Mouse (Mus musculus) thymus, postnatal 36 days (tissue): ENCODE data around the gene Gipc3.
A peak's percentile ranks its signal among the peaks of the same experiment; 100 is the strongest.

ENCODE experiments used
- DNase-seq, 2 experiments: peaks; one replicate each; pipeline ENCODE4 v3.0.0; 2022; ENCODE audit warnings: mixed read lengths in 2 of 2

The Gipc3 gene

DNA sequence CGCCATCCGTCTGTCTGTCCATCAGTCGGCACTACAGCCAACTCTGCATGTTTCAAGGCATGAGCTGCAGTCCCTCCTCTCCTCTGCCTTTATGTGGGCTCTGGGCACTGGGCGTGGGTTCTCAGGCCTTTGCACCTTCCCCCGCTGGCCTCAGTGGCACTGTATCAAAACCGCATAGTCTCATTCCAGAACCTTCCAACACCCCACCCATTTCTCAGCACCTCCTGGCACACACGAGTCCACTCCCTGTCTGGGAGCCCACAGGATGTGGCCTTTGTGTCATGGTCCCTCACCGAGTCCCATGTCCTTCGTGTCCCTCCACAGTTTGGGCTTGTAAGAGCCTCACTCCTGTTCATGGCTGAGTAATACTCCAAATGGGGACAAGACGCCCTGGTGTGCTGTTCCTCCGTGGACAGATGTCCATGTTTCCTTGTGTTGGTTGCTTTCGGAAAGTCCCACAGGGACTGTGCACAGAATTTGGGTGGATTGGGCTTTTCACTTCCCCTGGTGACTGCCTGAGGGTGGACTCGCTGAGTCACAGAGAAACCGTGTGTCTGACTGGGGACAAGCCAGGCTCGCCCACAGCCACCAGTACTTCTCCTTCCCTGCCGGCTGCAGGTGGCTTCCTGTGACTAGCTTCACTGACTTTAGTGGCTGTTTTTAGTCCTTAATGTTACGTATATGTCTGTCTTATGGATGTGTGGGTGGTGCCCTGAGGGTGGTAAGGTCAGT, 44.5 kb downstream of the Gipc3 start:
- peak; percentile 57 to 75 for DNase-seq

DNA sequence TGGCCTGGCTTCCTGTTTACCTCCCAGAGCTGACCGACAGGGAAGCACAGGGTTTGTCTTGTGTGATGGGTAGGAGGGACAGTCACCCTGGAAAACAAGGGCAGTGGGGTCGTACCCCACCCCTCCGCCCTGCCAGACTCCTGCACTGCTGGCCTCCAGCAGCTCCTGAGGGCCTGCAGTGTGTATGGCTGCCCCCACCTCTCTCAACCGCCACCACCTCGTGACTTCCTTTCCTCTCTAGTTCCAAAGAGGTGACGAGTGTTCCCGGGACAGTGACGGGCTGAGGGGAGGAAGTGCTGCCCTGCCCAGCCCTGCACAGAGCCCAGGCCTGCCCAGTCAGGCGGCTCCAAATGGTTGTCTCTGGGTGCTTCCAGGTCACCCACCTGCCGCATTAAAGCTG, 45.2 kb downstream of the Gipc3 start:
- peak; percentile 78 to 85 for DNase-seq

DNA sequence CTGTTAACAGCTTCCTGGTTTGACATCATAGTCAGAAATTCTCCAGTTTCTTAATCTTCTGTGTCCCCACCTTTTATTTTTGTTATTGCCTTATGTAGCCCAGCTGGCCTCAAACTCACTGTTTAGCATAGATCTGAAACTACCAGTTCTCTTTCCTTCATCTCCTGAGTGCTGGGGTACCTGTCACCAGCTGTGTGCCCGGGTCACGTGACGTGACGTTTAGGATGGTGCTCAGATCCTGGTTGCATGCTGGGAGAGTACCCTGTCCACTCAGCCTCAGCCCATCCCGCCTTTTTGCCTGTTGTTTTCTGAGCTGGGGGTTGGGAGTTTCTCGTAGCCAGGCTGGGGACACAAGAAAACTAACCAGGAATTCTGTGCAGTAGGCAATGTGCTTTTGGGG, 45.8 kb downstream of the Gipc3 start:
- peak; percentile 68 to 80 for DNase-seq

DNA sequence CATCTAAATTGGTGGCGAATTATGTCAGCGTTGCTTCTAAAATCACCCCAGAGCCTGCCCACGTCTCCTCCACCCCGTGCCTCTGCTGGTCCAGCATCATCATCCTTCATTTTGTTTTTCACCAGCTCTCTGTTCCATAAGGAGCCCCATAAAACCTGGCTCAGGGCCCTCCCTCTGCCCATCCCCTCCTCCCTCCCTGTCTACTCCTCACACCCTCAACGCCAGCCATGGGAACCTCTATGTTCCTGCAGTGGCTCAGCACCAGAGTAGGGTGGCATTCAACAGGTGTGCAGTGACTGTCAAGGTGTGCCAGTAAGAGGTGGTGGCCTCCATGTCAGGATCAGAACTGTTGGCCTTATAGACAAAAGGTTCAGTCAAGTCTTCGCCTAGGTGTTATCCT, 47.9 kb downstream of the Gipc3 start:
- DNase-seq = no peak

DNA sequence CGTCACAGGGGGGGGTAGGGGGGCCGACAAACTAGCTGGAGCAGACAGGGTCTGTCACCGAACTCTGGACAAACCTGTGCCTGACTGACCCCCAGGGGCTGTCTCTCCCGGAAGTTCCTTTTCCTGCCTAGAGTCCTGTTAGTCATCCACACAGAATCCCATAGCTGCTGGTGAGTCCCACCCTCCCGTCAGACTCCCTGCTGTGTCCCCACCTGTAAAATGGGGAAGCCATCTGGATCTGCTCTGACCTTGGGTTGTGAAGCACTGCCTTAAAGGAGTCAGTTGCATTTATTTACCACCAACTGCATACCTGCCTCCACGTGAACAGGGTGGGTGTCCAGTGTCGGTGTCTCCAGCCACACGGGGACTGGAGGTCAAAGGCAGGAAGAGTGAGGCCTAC, 48.6 kb downstream of the Gipc3 start:
- DNase-seq = no peak

DNA sequence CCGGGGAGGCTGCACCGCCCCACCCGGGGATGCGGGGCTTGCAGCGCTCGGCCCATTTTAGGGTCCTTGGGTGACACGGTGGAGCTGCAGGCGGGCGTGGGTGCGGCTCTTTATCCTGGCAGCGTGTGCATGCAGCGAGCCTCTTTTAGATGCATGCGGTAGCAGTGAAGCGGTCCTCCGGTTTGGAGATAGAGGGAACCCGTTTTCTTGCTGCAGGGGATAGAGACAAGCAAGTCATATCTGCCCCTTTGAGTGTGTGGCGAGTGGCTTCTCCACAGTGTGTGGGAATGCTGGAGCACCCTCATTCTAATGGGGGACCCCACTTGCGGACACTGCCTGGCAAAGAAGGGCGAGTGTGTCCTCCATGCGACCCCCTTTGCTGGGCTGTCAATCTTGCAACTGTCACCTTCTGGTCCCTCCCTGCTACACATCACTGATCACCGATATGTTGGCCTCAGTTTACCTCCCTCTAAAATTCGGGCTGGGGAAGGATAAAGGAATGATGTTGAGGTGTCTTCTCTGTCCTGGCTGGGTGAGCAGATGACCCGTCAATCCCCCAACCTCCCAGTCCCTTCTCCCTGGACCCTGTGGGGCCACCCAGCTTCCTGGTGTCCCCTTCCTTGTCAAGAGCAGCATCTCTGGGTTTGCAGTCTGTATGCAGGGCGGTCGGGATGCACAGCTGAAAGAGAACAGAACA, 49.6 kb downstream of the Gipc3 start:
- no peak for DNase-seq

DNA sequence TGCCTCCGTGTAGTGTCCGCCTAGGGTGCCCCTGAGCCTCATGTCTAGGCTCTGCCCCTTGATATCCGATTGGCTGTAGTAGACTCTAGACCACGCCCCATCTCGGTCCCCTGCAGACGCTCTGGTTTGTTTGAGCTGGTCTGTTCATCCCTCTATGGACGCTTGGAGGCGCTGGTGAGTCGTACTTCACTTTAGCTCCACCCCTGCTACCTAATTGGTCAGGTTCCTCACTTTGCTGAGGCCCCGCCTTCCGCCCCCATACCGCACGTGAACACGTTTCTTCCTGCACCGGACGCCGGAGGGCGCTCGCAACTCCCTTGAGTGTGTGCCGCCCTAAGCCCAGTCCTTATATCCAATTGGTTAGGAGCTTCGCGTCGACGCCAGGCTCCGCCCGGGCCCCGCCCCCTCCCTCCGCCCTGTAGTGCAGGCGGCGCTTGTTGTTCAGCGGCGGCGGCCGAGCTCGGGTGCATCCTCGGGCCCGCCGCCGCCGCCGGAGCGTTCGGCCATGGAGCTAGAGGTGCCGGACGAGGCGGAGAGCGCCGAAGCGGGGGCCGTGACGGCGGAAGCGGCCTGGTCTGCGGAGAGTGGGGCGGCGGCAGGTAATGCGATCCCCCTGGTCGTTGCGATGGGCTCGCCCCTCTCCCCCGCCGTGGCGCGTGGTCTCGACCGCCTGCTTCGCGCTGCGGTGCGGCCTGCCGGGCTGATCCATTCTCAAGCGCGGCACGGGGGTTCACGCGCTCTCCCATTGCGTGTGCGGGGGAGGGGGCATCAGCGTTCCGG, 50.3 kb downstream of the Gipc3 start, which contains the start of gene Pip5k1c:
Pip5k1c (plus strand) TSS at position 410 of the 780 bp plus-strand sequence.
- DNase-seq = peak; percentile 99 to 100

DNA sequence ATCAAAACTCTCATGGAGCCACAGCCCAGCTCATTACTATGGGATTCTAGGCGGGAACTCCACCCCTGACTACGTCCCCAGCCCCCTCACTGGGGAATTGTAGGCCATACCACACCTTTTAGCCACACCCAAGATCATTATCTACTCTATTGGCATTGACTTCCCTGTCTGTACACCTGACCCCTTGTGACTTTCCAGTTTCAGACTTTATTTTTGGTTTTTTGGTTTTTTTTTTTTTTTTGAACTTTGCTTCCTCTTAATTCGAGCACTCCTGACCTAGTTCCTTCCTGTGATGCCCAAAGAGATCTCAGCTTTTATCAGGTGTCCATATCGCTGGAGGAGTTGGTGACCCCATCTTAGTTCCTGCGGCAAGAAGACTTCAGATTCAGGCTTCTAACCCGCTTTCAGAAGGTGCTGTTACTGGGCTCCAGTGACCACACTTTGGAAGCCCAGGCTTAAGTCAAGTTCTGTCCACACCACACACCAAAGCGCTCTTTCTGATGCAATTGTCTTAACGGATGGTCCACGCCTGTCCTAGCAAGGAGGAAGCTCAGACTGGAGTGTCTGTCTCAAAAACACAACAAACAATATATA, 51.5 kb downstream of the Gipc3 start, which contains the start of gene Tjp3:
Tjp3 (minus strand) TSS at position 71 of the 594 bp plus-strand sequence.
- DNase-seq = no peak

DNA sequence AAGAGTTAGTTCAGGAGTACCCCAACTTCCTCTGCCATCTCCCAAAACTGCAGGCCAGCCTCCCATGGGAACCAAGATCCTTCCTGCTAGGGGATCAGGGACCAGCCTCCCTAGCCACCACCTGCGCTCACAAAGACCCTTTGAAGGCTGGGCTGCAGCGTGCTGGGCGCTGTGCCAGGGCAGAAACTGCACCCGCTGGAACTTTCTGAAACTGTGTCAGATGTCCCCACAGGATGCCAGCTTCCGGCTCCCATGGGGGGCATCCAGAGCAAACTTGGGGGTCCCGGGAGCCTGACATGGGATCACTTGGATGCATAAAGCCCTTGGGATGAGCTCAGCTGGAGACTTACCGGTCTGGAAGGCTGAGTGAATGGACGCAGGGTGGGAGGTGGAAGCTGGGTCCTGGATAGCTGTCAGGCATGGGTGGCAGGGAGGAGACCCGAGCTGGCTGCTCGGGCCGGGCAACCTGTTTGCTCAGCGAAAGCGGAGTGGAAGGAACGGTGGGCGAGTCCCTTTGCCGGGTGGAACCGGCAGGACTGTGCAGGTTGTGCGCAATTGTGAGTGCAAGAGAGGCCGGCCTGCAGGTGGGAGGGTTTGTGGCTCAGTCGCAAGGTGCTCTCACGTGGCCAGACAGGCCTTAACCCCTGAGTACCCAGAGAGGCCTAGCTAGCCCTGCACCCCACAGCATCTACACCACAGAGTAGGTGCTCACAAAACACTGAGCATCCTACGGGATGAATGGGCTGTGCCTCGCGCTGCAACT, 52.2 kb downstream of the Gipc3 start:
- peak; percentile 68 to 77 for DNase-seq

DNA sequence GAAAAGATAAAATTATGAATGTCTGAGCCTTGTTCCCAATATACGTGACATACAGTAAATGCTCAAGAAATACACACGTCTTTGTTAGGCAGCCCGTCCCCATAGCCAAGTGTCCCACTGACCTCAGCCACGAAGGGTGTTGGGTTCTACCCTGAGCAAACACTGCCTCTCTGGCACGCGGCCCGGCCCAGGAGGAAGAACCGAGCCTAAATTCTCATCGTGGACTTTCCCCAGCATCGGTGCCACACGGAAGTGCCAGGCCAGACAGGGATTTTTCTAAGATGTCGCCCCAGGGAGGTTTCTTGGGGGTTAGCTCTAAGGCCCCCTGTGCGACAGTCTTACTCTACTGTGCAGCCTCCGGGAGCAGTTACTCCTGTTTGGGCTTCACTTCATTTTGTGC, 53.3 kb downstream of the Gipc3 start:
- no peak for DNase-seq

DNA sequence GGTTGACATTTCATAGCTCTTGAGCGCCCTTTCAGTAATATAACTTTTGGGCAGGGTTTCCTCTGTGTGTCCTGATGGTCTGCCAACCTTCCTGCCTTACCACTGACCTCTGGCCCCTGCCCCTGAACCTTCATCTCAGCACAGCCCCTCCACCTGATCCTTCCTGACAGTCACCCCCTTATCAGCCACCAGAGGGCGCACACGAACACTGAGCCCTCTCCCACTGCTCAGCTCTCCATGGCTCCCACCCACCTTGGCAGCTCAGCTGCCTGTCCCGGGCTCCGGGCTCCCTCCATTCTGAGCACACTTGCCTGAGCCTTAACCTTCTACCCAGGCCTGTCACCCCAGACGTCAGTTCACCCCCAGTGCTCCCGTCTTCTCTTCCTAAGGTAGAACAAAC, 53.8 kb downstream of the Gipc3 start:
- peak; percentile 68 to 74 for DNase-seq

DNA sequence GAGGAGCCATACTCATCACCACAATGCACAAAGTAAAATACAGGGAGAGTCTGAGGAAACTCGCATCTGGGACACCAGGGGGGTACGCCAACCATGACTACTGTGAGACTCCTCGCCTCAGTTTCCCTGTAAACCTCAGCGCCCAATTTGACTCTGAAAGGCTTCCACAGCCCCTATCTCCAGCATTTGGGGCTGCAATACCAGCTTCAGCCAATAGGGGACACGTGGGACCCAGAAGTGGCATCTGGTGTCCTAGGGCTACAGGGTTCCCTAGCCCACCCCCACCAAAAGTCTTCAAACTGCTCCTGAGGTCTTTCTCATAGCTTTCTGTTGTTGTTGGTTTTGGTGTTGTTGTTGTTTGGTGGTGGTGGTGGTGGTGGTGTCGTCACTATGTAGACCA, 54.5 kb downstream of the Gipc3 start:
- peak; percentile 56 to 58 for DNase-seq

DNA sequence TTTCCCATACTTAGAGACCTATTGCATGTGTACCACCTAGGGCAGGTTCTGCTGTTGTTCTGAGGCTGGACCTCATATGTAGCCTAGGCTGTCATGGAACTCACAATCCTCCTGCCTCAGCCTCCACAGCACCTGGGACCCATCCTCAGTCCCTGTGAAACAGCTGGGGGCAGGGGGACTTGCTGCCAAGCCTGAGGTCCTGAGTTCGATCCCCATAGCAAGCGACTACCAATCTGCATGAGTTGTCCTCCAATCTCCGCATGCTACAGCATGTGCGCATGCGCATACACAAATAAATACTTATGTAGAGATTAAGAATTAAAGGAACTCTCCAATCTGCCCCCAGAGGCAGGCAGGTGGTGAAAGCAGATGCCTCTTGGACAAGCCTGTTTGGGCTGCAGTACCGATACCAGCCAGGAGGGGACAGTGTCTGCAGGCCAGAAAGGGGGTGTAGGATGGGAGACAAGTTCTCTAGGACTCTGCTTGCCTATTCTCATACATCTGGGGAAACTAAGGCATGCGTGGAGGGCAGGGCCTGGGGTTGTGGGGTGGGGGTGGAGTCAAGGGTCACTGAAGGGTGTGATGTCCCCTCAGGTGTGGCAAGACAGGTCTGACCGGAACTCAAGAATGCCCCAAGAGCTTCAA, 55.4 kb downstream of the Gipc3 start:
- peak; percentile 74 to 76 for DNase-seq

DNA sequence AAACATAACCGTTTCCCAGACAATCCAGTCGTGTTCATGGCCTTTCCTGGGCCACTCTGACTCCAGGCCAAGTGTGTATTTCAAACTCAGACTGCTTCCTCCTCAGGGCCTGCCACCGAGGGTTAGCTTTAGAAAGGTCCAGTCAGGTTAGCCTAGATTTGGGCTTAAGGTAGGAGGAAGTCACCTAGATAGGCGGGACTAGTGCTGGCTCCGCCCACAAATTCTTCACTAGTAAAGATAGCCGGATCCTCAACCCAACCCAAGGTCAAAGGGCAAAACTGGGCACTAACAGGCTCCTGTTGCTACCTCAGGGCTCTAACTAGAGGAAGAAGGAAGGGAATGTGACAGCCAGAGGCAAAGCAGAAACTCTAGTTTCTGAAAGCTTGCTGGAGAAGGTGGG, 56.5 kb downstream of the Gipc3 start:
- DNase-seq = peak in 1 of 2 experiments; percentile 43

DNA sequence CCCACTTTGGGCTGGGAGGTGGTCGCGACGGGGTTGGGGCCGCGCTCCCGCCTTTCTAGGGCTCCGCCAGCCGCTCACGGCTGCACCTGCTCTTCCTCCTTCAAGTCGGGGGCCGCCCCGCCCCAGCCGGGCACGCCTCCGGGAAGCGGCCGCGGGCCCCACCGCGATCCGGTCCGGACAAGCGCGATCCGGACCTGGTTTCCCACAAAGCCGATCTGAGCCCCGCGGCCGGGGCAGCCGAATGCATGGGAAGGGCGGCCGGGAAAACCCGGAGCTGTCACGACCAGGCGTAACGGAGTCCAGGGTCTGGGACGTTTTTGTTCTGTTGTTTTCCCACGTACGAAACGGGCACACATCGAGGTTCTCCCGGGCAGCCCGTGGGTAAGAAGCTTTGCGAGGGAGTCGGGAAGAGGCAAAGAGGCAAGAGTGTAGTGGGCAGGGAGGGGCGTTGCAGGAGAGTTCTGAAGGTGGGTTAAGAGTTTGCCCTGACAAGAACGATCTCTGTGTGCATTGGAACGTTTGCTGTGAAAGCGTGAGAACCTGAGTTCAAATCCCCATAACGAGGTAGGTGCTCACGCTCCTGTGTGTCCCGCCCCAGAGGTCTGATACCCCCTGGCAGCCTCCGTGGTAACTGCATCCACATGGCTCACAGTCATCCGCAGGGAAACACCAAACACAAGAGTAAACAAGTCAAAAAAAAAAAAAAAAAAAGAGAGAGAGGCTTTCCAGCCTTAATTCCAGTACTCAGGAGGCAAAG, 57.2 kb downstream of the Gipc3 start:
- DNase-seq = peak; percentile 96 to 97
